Mouse (Mus musculus) limb, embryonic 15.5 days (tissue): ENCODE data around the gene Edf1. TPM values are rescaled to one million over a fixed set of nuclear protein-coding genes. Genes with fewer than 3 reads are reported as not detected.

ENCODE experiments used
- ATAC-seq: fragments of 200-750 bp; cut with Nextera tagmentation; 2 replicates; pipeline ENCODE4 v1.8.0; 2017; ENCODE audit warnings: low read depth, moderate TSS enrichment; ENCODE audit not compliant: insufficient number of reproducible peaks, low FRiP score, low TSS enrichment
- H3K27ac ChIP-seq: fragments of 300-500 bp; sonication (generic); 2 replicates; pipeline ENCODE4 v1.5.1; 2015; ENCODE audit warnings: moderate library complexity, mild to moderate bottlenecking, inconsistent platforms
- H3K27me3 ChIP-seq: fragments of 300-500 bp; sonication (generic); 2 replicates; pipeline ENCODE4 v1.6.1; 2015; ENCODE audit warnings: inconsistent platforms
- H3K36me3 ChIP-seq: fragments of 300-500 bp; sonication (generic); 2 replicates; pipeline ENCODE4 v1.6.1; 2015; ENCODE audit warnings: inconsistent platforms
- H3K4me1 ChIP-seq: fragments of 300-500 bp; sonication (generic); 2 replicates; pipeline ENCODE4 v1.6.1; 2015; ENCODE audit warnings: inconsistent platforms
- H3K4me2 ChIP-seq: fragments of 300-500 bp; sonication (generic); 2 replicates; pipeline ENCODE4 v1.6.1; 2015; ENCODE audit warnings: mild to moderate bottlenecking, inconsistent platforms
- H3K4me3 ChIP-seq: fragments of 300-500 bp; sonication (generic); 2 replicates; pipeline ENCODE4 v1.5.1; 2015; ENCODE audit warnings: mild to moderate bottlenecking, inconsistent platforms
- H3K9ac ChIP-seq: fragments of 300-500 bp; sonication (generic); 2 replicates; pipeline ENCODE4 v1.6.1; 2015; ENCODE audit warnings: inconsistent platforms
- H3K9me3 ChIP-seq: fragments of 300-500 bp; sonication (generic); 2 replicates; pipeline ENCODE4 v1.6.1; 2016; ENCODE audit warnings: inconsistent platforms
- WGBS: fragments of 180-500 bp; shearing (Covaris S2); methylation state at CpG from one replicate; pipeline ENCODE4 v1.1.7; 2015; 5-methylcytosine and 5-hydroxymethylcytosine counted together
- polyA plus RNA-seq: library from polyadenylated mRNA; unstranded; fragments of >200 nt; fragmentation: Nextera tagmentation; extraction: Ambion mirVana; gene quantifications from 2 replicates; pipeline ENCODE4 v1.2.1, GENCODE M21; 2015

Gene Edf1
- polyA plus RNA-seq, 1 experiment from 2014 or later = 388 TPM

DNA sequence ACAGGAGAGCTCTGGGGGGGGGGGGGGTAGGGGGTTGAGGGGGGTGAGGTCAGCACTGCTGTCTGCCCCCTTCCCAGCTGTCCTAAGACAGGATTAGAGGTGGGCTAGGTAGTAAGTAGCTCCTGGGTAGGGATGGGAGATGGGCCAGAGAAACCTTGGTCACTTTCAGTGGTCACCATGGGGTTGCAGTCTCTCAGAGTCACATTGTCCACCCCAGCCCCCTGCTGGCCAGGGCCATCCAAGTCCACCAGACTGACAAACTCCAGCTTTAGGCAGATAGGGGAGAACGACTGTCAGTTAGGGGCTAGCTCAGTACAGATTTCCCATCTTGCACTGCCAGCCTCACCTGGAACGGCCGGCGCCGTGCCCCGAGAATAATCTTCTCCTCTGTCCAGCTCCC is 8.9 kb downstream of the Edf1 start:
- no peaks in the 10 kb centered on the region for H3K4me1 ChIP-seq
- no peak overlapping the region for H3K27ac ChIP-seq
- peaks cover 93% of the 10 kb centered on the region for H3K36me3 ChIP-seq
- H3K9me3 ChIP-seq = no peaks in the 10 kb centered on the region
- no peak overlapping the region for H3K4me3 ChIP-seq
- H3K9ac ChIP-seq = no peak overlapping the region
- no peaks in the 10 kb centered on the region for H3K27me3 ChIP-seq
- WGBS = 77% methylated on average over 6 of the region's 6 CpGs
- no peak for ATAC-seq
- no peak overlapping the region for H3K4me2 ChIP-seq

DNA sequence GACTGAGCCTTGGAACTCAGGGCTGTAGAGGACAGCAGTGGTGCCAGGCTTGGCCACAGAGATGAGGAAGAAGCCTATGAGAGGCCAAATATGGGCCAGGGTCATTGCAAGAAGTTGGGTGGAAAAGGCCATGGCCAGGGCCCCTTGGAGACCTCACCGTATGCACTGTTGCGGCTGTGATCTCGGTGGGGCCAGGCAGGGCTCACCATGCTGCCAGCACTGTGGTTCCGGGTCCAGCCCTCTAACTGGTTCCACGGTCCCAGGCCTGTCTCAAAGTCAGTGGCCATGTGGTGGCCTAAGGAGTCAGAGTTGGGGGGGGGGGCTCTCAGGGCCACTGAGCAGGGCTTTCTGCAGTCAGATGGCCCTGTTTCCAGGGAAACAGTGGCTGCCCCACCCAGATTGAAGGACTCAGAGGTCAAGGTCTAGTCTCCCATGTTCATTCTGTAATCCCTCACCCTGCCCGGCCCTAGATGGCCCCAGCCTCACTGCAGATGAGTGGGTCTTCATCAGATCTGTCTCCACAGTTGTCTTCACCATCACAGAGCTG is 10.9 kb downstream of the Edf1 start:
- H3K9me3 ChIP-seq = no peaks in the 10 kb centered on the region
- H3K27me3 ChIP-seq = no peaks in the 10 kb centered on the region
- no peak overlapping the region for H3K4me2 ChIP-seq
- H3K4me1 ChIP-seq = peaks cover 7% of the 10 kb centered on the region
- H3K36me3 ChIP-seq = peaks cover 83% of the 10 kb centered on the region
- 89% methylated on average over 6 of the region's 6 CpGs for WGBS
- no peak overlapping the region for H3K27ac ChIP-seq
- H3K9ac ChIP-seq = no peak overlapping the region
- no peak overlapping the region for H3K4me3 ChIP-seq
- no peak for ATAC-seq

DNA sequence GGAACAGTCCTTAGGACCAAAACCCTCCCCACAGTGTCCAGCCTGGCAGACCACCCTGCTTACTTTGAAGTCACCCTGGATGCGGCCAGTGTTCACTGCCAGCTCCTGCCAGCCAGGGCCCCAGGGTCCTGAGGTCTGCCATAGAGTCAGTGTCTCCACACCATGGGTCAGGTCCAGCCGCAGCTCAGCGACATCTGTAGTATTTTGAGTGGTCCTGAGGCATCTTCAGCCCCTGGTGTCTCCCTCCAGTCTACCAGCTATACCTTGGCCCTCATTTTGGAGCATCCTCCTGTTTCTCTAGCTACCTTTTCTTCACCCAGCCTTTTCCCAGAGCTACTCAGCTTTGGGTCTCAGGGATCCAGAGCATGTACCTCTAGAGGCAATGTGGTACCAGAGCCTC is 11.7 kb downstream of the Edf1 start:
- ATAC-seq = no peak
- peaks cover 14% of the 10 kb centered on the region for H3K4me1 ChIP-seq
- H3K27ac ChIP-seq = no peak overlapping the region
- 89% methylated on average over 3 of the region's 3 CpGs for WGBS
- H3K4me3 ChIP-seq = no peak overlapping the region
- no peaks in the 10 kb centered on the region for H3K9me3 ChIP-seq
- H3K36me3 ChIP-seq = peaks cover 75% of the 10 kb centered on the region
- no peaks in the 10 kb centered on the region for H3K27me3 ChIP-seq
- H3K9ac ChIP-seq = no peak overlapping the region
- no peak overlapping the region for H3K4me2 ChIP-seq

DNA sequence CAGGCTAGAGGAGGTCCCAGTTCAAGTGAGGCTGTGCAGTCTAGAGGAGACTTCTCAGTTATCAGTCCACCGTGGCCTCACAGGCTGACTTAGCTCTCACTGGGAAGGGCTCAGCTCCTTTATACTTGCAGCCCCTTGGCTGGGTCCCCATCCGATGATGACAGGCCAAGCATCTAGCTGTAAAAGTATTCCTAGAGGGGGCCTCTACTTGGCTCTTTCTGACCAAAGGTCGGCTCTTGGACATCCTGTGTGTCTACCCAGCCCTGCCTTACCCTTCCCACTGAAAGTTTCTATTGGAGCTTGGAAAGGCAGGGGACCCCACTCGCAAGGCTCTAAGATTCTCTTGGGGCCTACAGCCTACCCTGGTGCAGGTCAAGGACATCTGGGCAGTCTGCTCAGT is 13.6 kb downstream of the Edf1 start:
- H3K36me3 ChIP-seq = peaks cover 56% of the 10 kb centered on the region
- H3K27ac ChIP-seq = no peak overlapping the region
- WGBS = 92% methylated on average over 4 of the region's 4 CpGs
- H3K4me3 ChIP-seq = no peak overlapping the region
- peaks cover 2% of the 10 kb centered on the region for H3K27me3 ChIP-seq
- no peaks in the 10 kb centered on the region for H3K9me3 ChIP-seq
- ATAC-seq = no peak
- peaks cover 24% of the 10 kb centered on the region for H3K4me1 ChIP-seq
- no peak overlapping the region for H3K4me2 ChIP-seq
- H3K9ac ChIP-seq = no peak overlapping the region

DNA sequence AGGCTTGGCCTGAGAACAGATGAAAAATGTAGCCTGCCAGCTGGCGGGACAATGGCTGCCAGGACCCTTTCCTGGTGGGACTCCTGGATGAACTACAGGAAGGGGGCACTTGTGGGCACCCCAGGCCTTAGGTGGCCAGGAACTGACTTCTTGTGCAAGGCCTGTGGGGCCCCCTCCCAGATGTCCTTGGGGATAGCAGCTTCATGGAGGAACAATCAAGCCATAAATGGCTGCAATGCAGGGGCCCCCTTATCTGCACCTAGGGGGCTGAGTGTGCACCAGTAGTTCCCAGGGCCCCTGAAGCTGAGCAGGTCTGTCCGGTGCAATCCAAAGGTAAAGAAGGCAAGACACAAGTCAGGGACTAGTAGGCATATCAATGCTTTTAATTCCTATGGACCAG is 15.4 kb downstream of the Edf1 start:
- H3K9ac ChIP-seq = no peak overlapping the region
- H3K27me3 ChIP-seq = peaks cover 20% of the 10 kb centered on the region
- no peaks in the 10 kb centered on the region for H3K9me3 ChIP-seq
- 92% methylated on average over 2 of the region's 2 CpGs for WGBS
- no peak for ATAC-seq
- no peak overlapping the region for H3K4me3 ChIP-seq
- peaks cover 38% of the 10 kb centered on the region for H3K36me3 ChIP-seq
- no peak overlapping the region; the same call in 1 of the 2 replicates for H3K4me2 ChIP-seq
- H3K4me1 ChIP-seq = peaks cover 42% of the 10 kb centered on the region
- H3K27ac ChIP-seq = no peak overlapping the region

DNA sequence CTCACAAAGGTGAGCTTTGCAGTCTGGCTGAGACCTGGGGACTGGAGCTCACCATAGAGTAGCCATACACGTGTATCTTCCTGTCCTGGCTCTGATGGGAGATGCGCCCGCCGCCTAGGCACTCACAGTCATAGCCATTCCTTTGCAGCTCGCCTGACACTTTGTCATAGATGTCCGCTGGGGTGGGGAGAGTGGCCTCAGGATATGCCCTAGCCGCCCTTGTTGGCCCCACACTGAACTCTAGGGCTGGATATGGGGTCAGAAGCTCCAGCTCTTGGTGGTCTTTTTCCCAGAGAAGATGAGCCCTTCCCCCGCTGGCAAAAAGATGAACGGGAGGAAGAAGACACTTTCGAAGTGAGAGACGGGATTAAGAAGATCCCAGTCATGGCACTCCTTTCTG is 16.5 kb downstream of the Edf1 start:
- Histone ChIP-seq H3K9ac (peak overlapping the region; percentile 51), H3K4me1 (peaks cover 52% of the 10 kb centered on the region), H3K27ac (peak overlapping the region; percentile 95)

DNA sequence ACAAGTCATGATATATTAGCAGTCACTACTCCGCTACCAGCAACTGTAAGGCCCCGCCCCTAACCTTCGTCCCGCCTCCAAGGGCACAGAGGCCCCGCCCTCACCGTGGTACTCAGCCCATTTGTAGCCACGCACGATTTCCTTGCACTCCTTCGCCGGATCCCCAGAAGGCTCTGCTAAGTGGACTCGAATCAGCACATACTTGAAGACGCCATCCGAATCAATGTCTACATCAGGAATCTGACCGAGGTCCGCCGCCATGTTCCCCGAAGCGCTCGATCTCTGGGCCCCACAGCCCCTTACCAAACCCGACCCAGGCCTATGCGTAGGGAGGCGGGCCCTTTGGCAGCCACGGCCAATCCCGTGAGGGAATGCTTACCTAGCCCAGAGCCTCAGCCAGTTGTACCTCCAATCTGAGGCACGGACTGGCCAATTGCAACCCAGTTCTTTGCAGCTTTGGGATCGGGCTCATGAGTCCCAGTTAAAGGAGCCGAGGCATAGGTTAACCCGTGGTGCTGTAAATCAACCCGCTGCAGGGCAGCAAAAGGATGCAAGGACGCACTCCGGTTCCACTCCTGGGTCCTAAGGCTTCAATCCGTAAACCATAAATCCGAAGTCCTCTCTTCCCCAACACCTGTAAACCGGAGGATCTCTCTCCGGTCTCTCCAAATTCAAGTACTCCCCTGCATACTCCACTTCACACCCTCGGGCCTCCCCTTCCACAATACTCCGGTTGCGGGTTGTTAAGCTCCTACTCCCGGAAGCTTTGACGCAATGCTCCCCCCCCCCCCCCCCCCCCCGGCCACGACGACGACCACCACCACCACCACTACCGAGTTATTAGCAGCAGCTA is 17.2 kb downstream of the Edf1 start, which contains the start of the genes Mamdc4 and Phpt1:
Mamdc4 (minus strand) TSS at position 267 of the 853 bp plus-strand sequence.
Phpt1 (minus strand) TSS at position 646 of the 853 bp plus-strand sequence.
- no peaks in the 10 kb centered on the region for H3K9me3 ChIP-seq
- H3K4me3 ChIP-seq = peak within 1 kb of the TSS; percentile 60
- WGBS = under 1% methylated on average over 41 of the region's 45 CpGs
- H3K36me3 ChIP-seq = peaks cover 20% of the 10 kb centered on the region
- peaks cover 59% of the 10 kb centered on the region for H3K4me1 ChIP-seq
- H3K4me2 ChIP-seq = peak within 1 kb of the TSS; percentile 91
- peaks cover 38% of the 10 kb centered on the region for H3K27me3 ChIP-seq
- peak; percentile 97 for ATAC-seq
- peak within 1 kb of the TSS; percentile 95 for H3K27ac ChIP-seq
- peak within 1 kb of the TSS; percentile 51 for H3K9ac ChIP-seq

More for the DNA sequence above, 16.5 kb downstream of the Edf1 start:
- Histone ChIP-seq H3K36me3 (peaks cover 27% of the 10 kb centered on the region), H3K27me3 (peaks cover 31% of the 10 kb centered on the region), H3K4me3 (peak overlapping the region; percentile 60), H3K9me3 (no peaks in the 10 kb centered on the region), H3K4me2 (peak overlapping the region; percentile 91)
- WGBS = 15% methylated on average over 11 of the region's 11 CpGs
- no peak for ATAC-seq

DNA sequence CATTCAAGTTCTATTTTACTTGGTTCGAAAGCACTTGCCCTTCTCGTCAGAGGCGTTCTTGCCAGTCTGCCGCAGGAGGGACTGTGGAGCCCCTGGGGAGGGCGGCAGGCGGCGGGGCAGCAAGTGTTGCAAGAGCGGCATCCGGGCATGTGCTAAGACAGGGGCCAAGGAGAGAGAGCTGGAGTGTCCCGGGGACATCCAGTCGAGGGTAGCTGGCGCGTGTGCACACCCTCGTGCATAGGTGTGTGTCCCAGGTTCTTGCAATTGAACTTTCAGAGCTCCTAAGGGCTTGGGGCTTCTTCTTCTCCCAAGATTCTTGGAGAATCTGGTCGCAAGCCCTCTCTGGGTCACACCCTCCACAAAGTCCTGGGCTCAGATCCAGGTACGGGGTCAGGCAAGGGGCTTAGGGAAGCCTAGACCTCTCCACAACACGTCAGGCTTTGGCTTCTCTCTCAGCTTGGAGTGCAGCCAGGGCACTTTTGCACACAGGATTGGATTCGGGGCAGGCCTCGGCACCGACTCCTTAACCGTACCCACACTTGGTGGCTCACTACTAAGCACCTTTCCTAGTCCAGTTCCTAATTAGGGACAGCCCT is 17.9 kb downstream of the Edf1 start:
- Histone ChIP-seq H3K4me2 (peak overlapping the region; percentile 91), H3K27me3 (peaks cover 45% of the 10 kb centered on the region), H3K27ac (peak overlapping the region; percentile 95), H3K4me1 (peaks cover 66% of the 10 kb centered on the region), H3K9me3 (no peaks in the 10 kb centered on the region), H3K9ac (peak overlapping the region; percentile 51), H3K4me3 (peak overlapping the region; percentile 60), H3K36me3 (peaks cover 17% of the 10 kb centered on the region)
- ATAC-seq = no peak
- 11% methylated on average over 21 of the region's 21 CpGs for WGBS

DNA sequence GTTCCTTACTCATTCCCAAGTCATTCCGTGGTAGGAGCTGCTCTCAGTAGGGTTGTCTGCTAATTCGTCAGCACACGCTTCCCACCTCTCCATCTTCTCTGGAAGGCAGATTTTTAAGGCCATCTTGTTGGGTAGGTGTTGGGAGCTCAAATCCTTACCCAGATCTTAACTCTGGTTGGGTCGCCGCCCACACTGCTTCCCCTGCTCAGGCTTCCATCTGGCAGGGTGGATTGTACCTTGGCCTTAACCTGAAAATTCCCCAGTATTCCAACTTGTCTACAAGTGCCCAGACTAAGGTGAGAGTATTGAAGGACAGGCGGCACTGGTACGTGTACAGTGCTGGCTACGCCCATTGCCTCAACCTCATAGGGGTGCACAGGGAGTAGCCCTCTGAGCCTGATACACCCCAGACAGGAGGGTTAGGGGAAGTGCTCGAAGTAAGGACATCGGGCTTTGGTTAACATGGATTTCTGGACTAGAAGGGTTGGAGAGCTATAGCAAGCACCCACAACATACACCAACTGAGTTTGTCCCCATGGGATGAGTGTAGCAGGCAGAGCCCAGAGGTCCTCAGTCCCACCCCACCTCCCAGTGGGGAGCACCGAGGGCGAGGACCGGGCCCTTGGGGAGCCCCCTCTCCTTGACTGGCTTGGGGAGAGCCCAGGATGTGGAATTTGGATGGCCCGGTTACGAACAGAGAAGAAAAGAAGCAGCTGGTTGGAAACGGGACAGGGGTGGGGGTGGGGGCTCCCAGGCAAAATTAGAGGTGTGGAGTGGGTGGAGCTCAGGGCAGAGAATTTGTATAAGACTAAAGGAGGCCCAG is 18.6 kb downstream of the Edf1 start:
- no peak overlapping the region for H3K9ac ChIP-seq
- no peak overlapping the region for H3K27ac ChIP-seq
- H3K4me3 ChIP-seq = peak overlapping the region; percentile 60
- peaks cover 73% of the 10 kb centered on the region for H3K4me1 ChIP-seq
- H3K36me3 ChIP-seq = peaks cover 12% of the 10 kb centered on the region
- ATAC-seq = no peak
- 72% methylated on average over 16 of the region's 16 CpGs for WGBS
- peak overlapping the region; percentile 91; the same call in 1 of the 2 replicates for H3K4me2 ChIP-seq
- peaks cover 52% of the 10 kb centered on the region for H3K27me3 ChIP-seq
- H3K9me3 ChIP-seq = no peaks in the 10 kb centered on the region

DNA sequence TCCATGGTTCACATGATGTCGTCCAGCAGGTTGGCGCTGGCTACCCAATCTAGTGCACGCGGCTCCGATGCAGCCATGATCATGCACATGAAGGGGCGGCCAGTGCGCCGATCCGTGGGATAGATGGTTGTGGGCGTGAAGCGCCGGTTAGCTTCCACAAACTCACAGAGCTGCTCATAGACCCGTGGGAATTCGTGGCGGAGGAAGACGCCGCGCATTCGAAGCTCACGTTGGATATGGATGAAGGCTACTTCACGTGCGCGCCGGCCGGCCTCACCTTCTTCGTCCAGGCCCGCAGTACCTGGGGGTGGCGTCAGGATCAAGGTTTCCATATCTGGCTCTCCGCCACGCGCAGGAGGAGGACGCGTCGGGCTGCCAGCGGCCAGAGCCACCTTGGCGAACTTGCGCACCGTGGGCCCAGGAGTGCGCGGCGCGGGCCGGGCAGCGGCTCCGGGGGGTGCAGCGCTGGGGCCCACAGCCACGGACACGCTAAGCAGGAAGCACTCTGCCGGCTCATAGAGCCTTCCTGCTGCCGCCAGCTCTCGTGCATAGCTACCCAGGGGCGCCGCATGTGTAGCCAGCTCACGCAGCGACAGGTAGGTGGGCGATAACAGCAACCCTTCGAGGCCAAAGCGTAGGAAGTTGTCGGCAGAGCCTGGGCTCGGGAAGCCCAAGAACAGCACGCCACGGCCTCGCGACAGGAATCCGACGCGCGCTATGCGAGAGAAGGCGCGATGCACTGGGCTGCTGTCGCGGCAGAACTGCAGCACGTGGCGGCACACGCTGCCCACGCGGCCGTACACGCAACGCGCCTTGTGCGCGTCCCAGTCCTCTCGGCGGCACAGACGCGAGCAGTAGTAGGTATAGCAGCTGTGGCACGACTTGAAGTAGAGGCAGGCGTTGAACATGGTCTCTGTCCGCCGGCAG is 19.6 kb downstream of the Edf1 start:
- Histone ChIP-seq H3K27me3 (peaks cover 52% of the 10 kb centered on the region), H3K36me3 (0 out of 2 replicates have a peak, but pooled peaks cover 5% of the 10 kb centered on the region), H3K4me3 (peak overlapping the region; percentile 28), H3K9me3 (no peaks in the 10 kb centered on the region), H3K27ac (no peak overlapping the region), H3K4me2 (peak overlapping the region; percentile 48), H3K9ac (no peak overlapping the region), H3K4me1 (peaks cover 82% of the 10 kb centered on the region)
- ATAC-seq = no peak
- 15% methylated on average over 92 of the region's 92 CpGs for WGBS
